Mouse (Mus musculus) CH12.LX (cell line): ENCODE data around the gene Isl1. TPM values are rescaled to one million over a fixed set of nuclear protein-coding genes. Genes with fewer than 3 reads are reported as not detected.

Experiments used
- DNase-seq: peaks from one replicate; pipeline ENCODE4 v3.0.0-alpha.2; 2013; ENCODE audit errors: extremely low read depth
- H3K27ac ChIP-seq: 2 replicates; pipeline ENCODE4 v1.5.1; 2012; ENCODE audit warnings: low read depth, mild to moderate bottlenecking, control low read depth, moderate library complexity; ENCODE audit not compliant: insufficient read depth
- H3K27me3 ChIP-seq: replicated peaks from 2 replicates; pipeline ENCODE3; 2012; ENCODE audit warnings: inconsistent platforms
- H3K36me3 ChIP-seq, 2 experiments: replicated peaks in 1 of 2; 2 replicates each; pipeline versions ENCODE3 to v1.6.1; 2012; ENCODE audit warnings: inconsistent platforms in 1 of 2, low read length in 1 of 2, mild to moderate bottlenecking in 1 of 2, mixed read lengths in 1 of 2, moderate library complexity in 1 of 2; ENCODE audit not compliant: control insufficient read depth in 1 of 2, insufficient read depth in 1 of 2
- H3K4me1 ChIP-seq, 2 experiments: 2 replicates each; pipeline ENCODE4 v1.6.1; 2012; ENCODE audit warnings: inconsistent platforms in 1 of 2, moderate library complexity in 1 of 2; ENCODE audit not compliant: insufficient read depth in 2 of 2, control insufficient read depth in 1 of 2
- H3K4me2 ChIP-seq: 2 replicates; pipeline ENCODE4 v1.6.1; 2012; ENCODE audit warnings: low read depth, mild to moderate bottlenecking, control low read depth; ENCODE audit not compliant: poor library complexity, insufficient read depth, severe bottlenecking
- H3K4me3 ChIP-seq, 3 experiments: fragments of 150-350 bp in 1 of 3; sonication (generic) in 1 of 3; replicated peaks in 1 of 3; 2 replicates each; pipeline versions ENCODE3 to v1.5.1; 2011 to 2012; ENCODE audit warnings: low read depth in 2 of 3, low read length in 2 of 3, mild to moderate bottlenecking in 2 of 3, moderate library complexity in 2 of 3, control low read depth in 1 of 3, improper control_type of control experiment in 1 of 3, inconsistent platforms in 1 of 3, mixed read lengths in 1 of 3; ENCODE audit not compliant: poor library complexity in 1 of 3
- H3K79me2 ChIP-seq: replicated peaks from 2 replicates; pipeline ENCODE4 v1.6.1; 2012; ENCODE audit warnings: mild to moderate bottlenecking, moderate library complexity; ENCODE audit not compliant: control insufficient read depth, poor library complexity, insufficient read depth, severe bottlenecking; ENCODE audit errors: extremely low read depth
- H3K9ac ChIP-seq: 2 replicates; pipeline ENCODE4 v1.6.1; 2012; ENCODE audit warnings: low read depth, mild to moderate bottlenecking, control low read depth, moderate library complexity; ENCODE audit not compliant: insufficient read depth
- H3K9me3 ChIP-seq: replicated peaks from 2 replicates; pipeline ENCODE3; 2012; ENCODE audit warnings: low read length, inconsistent platforms, mixed read lengths
- CHD2 ChIP-seq: IDR thresholded peaks from 2 replicates; pipeline ENCODE4 v1.6.1; 2011; ENCODE audit warnings: low read length, improper control_type of control experiment
- E2F4 ChIP-seq: IDR thresholded peaks from 2 replicates; pipeline ENCODE4 v1.6.1; 2011; ENCODE audit warnings: low read depth, low read length, improper control_type of control experiment; ENCODE audit not compliant: insufficient replicate concordance
- EP300 ChIP-seq: IDR thresholded peaks from 2 replicates; pipeline ENCODE4 v1.6.1; 2011; ENCODE audit warnings: low read length, improper control_type of control experiment
- GABPA ChIP-seq: IDR thresholded peaks from 2 replicates; pipeline ENCODE4 v1.6.1; 2012; ENCODE audit warnings: low read depth, low read length, improper control_type of control experiment, inconsistent platforms; ENCODE audit not compliant: insufficient replicate concordance
- IRF4 ChIP-seq: IDR thresholded peaks from 2 replicates; pipeline ENCODE4 v1.6.1; 2014; ENCODE audit warnings: low read depth, mild to moderate bottlenecking, inconsistent platforms, low read length, improper control_type of control experiment
- KAT2A ChIP-seq: IDR thresholded peaks from 2 replicates; pipeline ENCODE4 v1.6.1; 2012; ENCODE audit warnings: low read length, improper control_type of control experiment, inconsistent platforms; ENCODE audit not compliant: insufficient replicate concordance
- MAX ChIP-seq: IDR thresholded peaks from 2 replicates; pipeline ENCODE4 v1.6.1; 2011; ENCODE audit warnings: low read length, improper control_type of control experiment
- MEF2A ChIP-seq: IDR thresholded peaks from 2 replicates; pipeline ENCODE4 v1.6.1; 2014; ENCODE audit warnings: low read depth, mild to moderate bottlenecking, inconsistent platforms, low read length, improper control_type of control experiment, borderline replicate concordance
- MXI1 ChIP-seq: IDR thresholded peaks from 2 replicates; pipeline ENCODE4 v1.6.1; 2011; ENCODE audit warnings: mild to moderate bottlenecking, low read depth, low read length, improper control_type of control experiment
- PAX5 ChIP-seq: IDR thresholded peaks from 2 replicates; pipeline ENCODE4 v1.6.1; 2012; ENCODE audit warnings: low read length, inconsistent platforms, mixed read lengths
- RAD21 ChIP-seq: IDR thresholded peaks from 2 replicates; pipeline ENCODE4 v1.6.1; 2011; ENCODE audit warnings: low read depth, mild to moderate bottlenecking, low read length, improper control_type of control experiment, moderate library complexity
- RCOR1 ChIP-seq: conservative IDR thresholded peaks from 2 replicates; pipeline ENCODE4 v1.6.1; 2012; ENCODE audit warnings: low read depth, mild to moderate bottlenecking, inconsistent platforms, low read length, improper control_type of control experiment
- SIN3A ChIP-seq: IDR thresholded peaks from 2 replicates; pipeline ENCODE4 v1.6.1; 2012; ENCODE audit warnings: low read length, improper control_type of control experiment, inconsistent platforms
- SMC3 ChIP-seq: IDR thresholded peaks from 2 replicates; pipeline ENCODE4 v1.6.1; 2011; ENCODE audit warnings: low read depth, low read length, improper control_type of control experiment
- USF1 ChIP-seq: IDR thresholded peaks from 2 replicates; pipeline ENCODE4 v1.6.1; 2014; ENCODE audit warnings: low read depth, mild to moderate bottlenecking, inconsistent platforms, low read length, improper control_type of control experiment
- USF2 ChIP-seq: conservative IDR thresholded peaks from 2 replicates; pipeline ENCODE4 v1.6.1; 2011; ENCODE audit warnings: low read depth, low read length, improper control_type of control experiment
- ZC3H11A ChIP-seq: IDR thresholded peaks from 2 replicates; pipeline ENCODE4 v1.6.1; 2012; ENCODE audit warnings: low read depth, mild to moderate bottlenecking, inconsistent platforms, low read length, improper control_type of control experiment
- ZMIZ1 ChIP-seq: IDR thresholded peaks from 2 replicates; pipeline ENCODE4 v1.6.1; 2012; ENCODE audit warnings: low read depth, mild to moderate bottlenecking, inconsistent platforms, low read length, improper control_type of control experiment
- ZNF384 ChIP-seq: IDR thresholded peaks from 2 replicates; pipeline ENCODE4 v1.6.1; 2012; ENCODE audit warnings: low read depth, low read length, improper control_type of control experiment, inconsistent platforms
- dilution Hi-C: fragments of 300-500 bp; cut with MboI; formaldehyde crosslinking; loops from 2 replicates; pipeline ENCODE4 v1.14.3; 2020; ENCODE audit warnings: low sequenced_read_pairs; ENCODE audit not compliant: extremely low pct_unique_long_range_greater_than_20kb, extremely low pct_ligation_motif_present
- in situ Hi-C: fragments of 300-500 bp; cut with MboI; formaldehyde crosslinking; loops from 3 replicates; pipeline ENCODE4 v1.14.3; 2019; ENCODE audit warnings: low sequenced_read_pairs, low pct_ligation_motif_present, low pct_unique_long_range_greater_than_20kb, mixed read lengths
- polyA plus RNA-seq: library from polyadenylated mRNA; unstranded; fragments of >175 nt; gene quantifications from 2 replicates; pipeline ENCODE4 v1.2.1, GENCODE M21; 2012; ENCODE audit warnings: low read depth; ENCODE audit not compliant: insufficient read length
- total RNA-seq, 2 experiments: library from RNA; depleted of rRNA; stranded (reverse); fragments of 300-350 nt in 1 of 2; fragments of >200 nt in 1 of 2; gene quantifications; 2 replicates each; pipeline ENCODE4 v1.2.3; 2012 to 2014

Isl1 gene
- total and polyA plus RNA-seq, 3 experiments, result not detected

GRCm38 (mm10) chr13:116279207-116279772 is 30.2 kb downstream of the Isl1 start:
- in situ Hi-C loops, result no loop called here
- no peak for DNase-seq
- H3K4me1 ChIP-seq, result no peaks in the 10 kb centered on the region
- H3K27ac ChIP-seq, result no peak overlapping the region
- peaks cover 43% of the 10 kb centered on the region for H3K9me3 ChIP-seq
- H3K9ac ChIP-seq, result no peak overlapping the region
- H3K36me3 ChIP-seq, result no peaks in the 10 kb centered on the region
- H3K79me2 ChIP-seq, result no peaks in the 10 kb centered on the region
- H3K27me3 ChIP-seq, result no peaks in the 10 kb centered on the region
- H3K4me3 ChIP-seq, result no peak overlapping the region
- no peak overlapping the region for H3K4me2 ChIP-seq
- TF ChIP-seq ZMIZ1 (no peak), MXI1 (no peak), ZC3H11A (no peak), PAX5 (no peak), ZNF384 (no peak), SIN3A (no peak), IRF4 (no peak), KAT2A (no peak), SMC3 (no peak), GABPA (no peak), EP300 (no peak), MEF2A (no peak), RAD21 (no peak), E2F4 (no peak), USF2 (no peak), RCOR1 (no peak), USF1 (no peak), CHD2 (no peak), MAX (no peak)
- dilution Hi-C loops, result no loop called here
